Mouse (Mus musculus): ENCODE measurements around the gene D2hgdh. TPM values are rescaled to one million over a fixed set of nuclear protein-coding genes. Genes with fewer than 3 reads are reported as not detected.

D2hgdh gene
- total RNA-seq, 2 experiments from 2014 or later = 19.6 to 24.0 TPM

Other genes with a start within 250 kb of the D2hgdh start
- gene Stk25, start 166.2 kb upstream of the D2hgdh start, total RNA-seq (2021) = 100 to 1,000 TPM; 128 to 141 TPM
- gene Bok, start 139.2 kb upstream of the D2hgdh start, total RNA-seq (2021) = 10 to 100 TPM in 1 of 2 experiments, 1 to 10 TPM in 1; 9.4 to 11.4 TPM
- gene Atg4b, start 73.4 kb upstream of the D2hgdh start, total RNA-seq (2021) = 10 to 100 TPM; 41.7 to 46.7 TPM
- 10 to 100 TPM; 44.2 to 45.4 TPM for gene Thap4, start 70.0 kb upstream of the D2hgdh start, total RNA-seq (2021)
- 10 to 100 TPM; 64.3 to 65.5 TPM for gene Dtymk, start 23.0 kb upstream of the D2hgdh start, total RNA-seq (2021)
- gene Ing5, start 20.9 kb upstream of the D2hgdh start, total RNA-seq (2021) = 1 to 10 TPM; 6.5 to 7.9 TPM
- under 1 TPM; 0.73 to 0.74 TPM for gene Gal3st2, start 36.4 kb downstream of the D2hgdh start, total RNA-seq (2021)
- under 1 TPM in 1 of 2 experiments, not detected in 1; 0.12 TPM for gene Gal3st2b, start 93.4 kb downstream of the D2hgdh start, total RNA-seq (2021)
- under 1 TPM in 1 of 2 experiments, not detected in 1; 0.05 TPM for gene Gal3st2c, start 165.6 kb downstream of the D2hgdh start, total RNA-seq (2021)
- not detected for gene Neu4, start 195.5 kb downstream of the D2hgdh start, total RNA-seq (2021)
- gene Pdcd1, start 227.6 kb downstream of the D2hgdh start, total RNA-seq (2021) = not detected

All from gastrocnemius, postnatal 4 days (tissue).